In the genomic region with DNA sequence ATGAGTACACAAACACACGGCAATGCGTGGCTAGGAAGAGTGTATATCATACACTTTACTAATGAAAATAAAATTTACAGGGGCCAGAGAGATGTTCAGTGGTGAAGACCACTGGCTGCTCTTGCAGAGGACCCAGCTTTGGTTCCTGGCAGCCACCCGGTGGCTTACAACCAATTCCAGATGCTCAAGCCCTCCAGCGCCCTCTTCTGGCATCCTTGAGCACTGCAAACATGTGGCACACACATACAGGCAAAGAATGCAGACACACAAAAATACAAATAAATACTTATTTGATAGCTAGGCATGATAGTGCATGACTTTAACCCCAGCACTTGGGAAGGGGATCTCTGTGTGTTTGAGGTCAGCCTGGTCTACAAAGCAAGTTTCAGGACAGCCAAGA, we compare ENCODE assay signal across 11 mouse cellular contexts. TPM values are rescaled to one million over a fixed set of nuclear protein-coding genes. Genes with fewer than 3 reads are reported as not detected.
DNase-seq lines count a peak whose midpoint lies in the region; ATAC-seq and TF ChIP-seq lines count a peak whose summit lies in the region.
"Had no signal": no experiment of that assay in that cellular context is flagged by ENCODE, and none has a peak within 500 bp of the region (broad histone marks: within the 10 kb centered on the region; RNA-seq: fewer than 3 reads in every experiment).

No protein-coding gene starts in this region.

- TF ChIP-seq CTCF in testis, adult 2 months (IDR thresholded peaks at IDR 0.05; ENCODE audit: control insufficient read depth, insufficient read depth, insufficient replicate concordance, low read depth, low read length): peak; percentile 65; the same call in 1 of the 2 replicates

- no peaks in the 10 kb centered on the region for H3K36me3 ChIP-seq in kidney, embryonic 14.5 days (ENCODE audit: control insufficient read depth, insufficient read depth, low read length)
- no peaks in the 10 kb centered on the region for H3K36me3 ChIP-seq in testis, adult 2 months (ENCODE audit: control insufficient read depth, insufficient read depth, low read length)
- H3K36me3 ChIP-seq: heart, embryonic 12.5 days; liver, embryonic 15.5 days had no signal

- H3K4me1 ChIP-seq in kidney, embryonic 14.5 days (ENCODE audit: control insufficient read depth, insufficient read depth, low read length): peaks cover 30% of the 10 kb centered on the region
- H3K4me1 ChIP-seq in testis, adult 2 months (ENCODE audit: control insufficient read depth, insufficient read depth, low read length): peaks cover 10% of the 10 kb centered on the region

- no peak for TF ChIP-seq POLR2A in testis, adult 2 months (IDR thresholded peaks at IDR 0.05; ENCODE audit: control insufficient read depth, low read depth, low read length)

- 87% methylated on average over 4 of the region's 4 CpGs for WGBS in kidney, embryonic 14.5 days

- no peaks in the 10 kb centered on the region; the same call in 1 of the 2 replicates for H3K9me3 ChIP-seq in kidney, embryonic 14.5 days (ENCODE audit: control insufficient read depth, low read length)
- H3K9me3 ChIP-seq: forebrain, embryonic 13.5 days; heart, embryonic 12.5 days; liver, embryonic 15.5 days had no signal

- no peak overlapping the region for H3K9ac ChIP-seq in kidney, embryonic 14.5 days (ENCODE audit: low read depth, low read length)
- H3K9ac ChIP-seq: forebrain, embryonic 13.5 days; liver, embryonic 15.5 days had no signal

- H3K4me2 ChIP-seq in kidney, embryonic 14.5 days (replicated peaks; ENCODE audit: low read depth, low read length): no peak overlapping the region
- H3K4me2 ChIP-seq: forebrain, embryonic 13.5 days; liver, embryonic 15.5 days had no signal

- H3K27me3 ChIP-seq in kidney, embryonic 14.5 days (ENCODE audit: control insufficient read depth, insufficient read depth, low read length): peaks cover 9% of the 10 kb centered on the region
- no peaks in the 10 kb centered on the region; the same call in 1 of the 2 replicates for H3K27me3 ChIP-seq in testis, adult 2 months (ENCODE audit: control insufficient read depth, insufficient read depth, low read length)
- H3K27me3 ChIP-seq: heart, embryonic 12.5 days had no signal

- peak overlapping the region; percentile 80; the same call in 1 of the 2 replicates for H3K27ac ChIP-seq in kidney, embryonic 14.5 days (ENCODE audit: low read depth, low read length)
- H3K27ac ChIP-seq in testis, adult 2 months (ENCODE audit: control insufficient read depth, insufficient read depth, low read depth, low read length): no peak overlapping the region
- H3K27ac ChIP-seq: liver, embryonic 15.5 days had no signal

- no peak for DNase-seq in kidney, postnatal 10 days
- DNase-seq in testis, postnatal 14 days (ENCODE audit: low spot score): no peak
- DNase-seq in induced T-regulatory cell, adult 2 months (ENCODE audit: low read depth): peak; percentile 26
- peak; percentile 62 for DNase-seq in testis, postnatal 10 days (ENCODE audit: low spot score)
- DNase-seq in MN1 (ENCODE audit: low spot score): no peak

- H3K4me3 ChIP-seq in kidney, embryonic 14.5 days (ENCODE audit: low read length): no peak overlapping the region
- no peak overlapping the region for H3K4me3 ChIP-seq in testis, adult 2 months (ENCODE audit: control insufficient read depth, low read depth, low read length)
- H3K4me3 ChIP-seq: forebrain, embryonic 13.5 days; heart, embryonic 12.5 days; liver, embryonic 15.5 days had no signal

- ATAC-seq in kidney, embryonic 14.5 days (ENCODE audit: low FRiP score, low TSS enrichment): no peak
- ATAC-seq: midbrain, embryonic 16.5 days had no signal

RNA-seq across cellular contexts. Expression of a gene that starts 34.3 kb away (rescaled TPM):
- polyA plus RNA-seq in kidney, embryonic 14.5 days (2014; fragmentation: Nextera tagmentation; extraction: Ambion mirVana): 9.7 and 22.0 TPM in 2 replicates
- polyA plus RNA-seq in testis, adult 2 months (2012; rRNA removed): 5.8 and 6.9 TPM in 2 replicates

RNA-seq across cellular contexts. Expression of a gene that starts 36.0 kb away (rescaled TPM):
- 0.53 and 1.0 TPM in 2 replicates for polyA plus RNA-seq in kidney, embryonic 14.5 days (2014; fragmentation: Nextera tagmentation; extraction: Ambion mirVana)
- 0.22 and 0.90 TPM in 2 replicates for polyA plus RNA-seq in testis, adult 2 months (2012; rRNA removed)

Comparison
In these comparisons a context has a peak if more than half of its experiments do, and no peak if none do; other contexts are left out.
1. DNase-seq: peak in induced T-regulatory cell, adult 2 months (single experiment) and testis, postnatal 10 days (single experiment); none in kidney, postnatal 10 days (single experiment), testis, postnatal 14 days (single experiment) and MN1 (single experiment).